Comparison of ENCODE assay signal across 11 mouse cellular contexts in the genomic region with DNA sequence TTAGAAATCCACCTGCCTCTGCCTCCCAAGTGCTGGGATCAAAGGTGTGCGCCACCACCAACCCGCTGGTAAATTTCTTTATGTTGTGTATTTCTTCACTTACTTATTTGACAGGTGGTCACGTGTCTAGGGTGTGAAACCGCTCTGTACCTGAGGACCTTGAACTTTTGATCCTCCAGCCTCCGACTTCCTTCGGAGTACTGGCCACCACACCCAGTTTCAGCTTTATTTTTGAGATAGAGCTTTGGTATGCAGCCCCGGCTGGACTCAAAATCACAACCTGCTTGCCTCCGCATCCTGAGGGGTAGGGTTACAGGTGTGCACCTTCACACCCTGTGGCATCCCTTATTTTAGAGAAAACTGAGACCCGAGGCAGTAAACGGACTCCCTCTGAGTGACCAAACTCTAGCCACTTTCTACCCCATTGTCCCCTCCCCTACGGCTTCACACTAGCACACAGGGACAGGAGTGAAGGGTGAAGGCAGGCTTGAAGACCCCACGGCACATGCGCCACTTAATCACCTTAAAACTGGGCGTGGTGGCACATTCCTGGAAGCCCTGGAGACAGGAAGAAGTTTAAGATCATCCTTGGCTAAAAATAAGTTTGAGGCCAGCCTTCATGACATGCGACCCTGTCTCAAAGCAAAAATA. TPM values are rescaled to one million over a fixed set of nuclear protein-coding genes. Genes with fewer than 3 reads are reported as not detected.
DNase-seq lines count a peak whose midpoint lies in the region; ATAC-seq and TF ChIP-seq lines count a peak whose summit lies in the region.
"Had no signal": no experiment of that assay in that cellular context is flagged by ENCODE, and none has a peak within 500 bp of the region (broad histone marks: within the 10 kb centered on the region; RNA-seq: fewer than 3 reads in every experiment).

No protein-coding gene starts in this region.

- H3K36me3 ChIP-seq in embryonic facial prominence, embryonic 14.5 days (ENCODE audit: control insufficient read depth, insufficient read depth, low read length): no peaks in the 10 kb centered on the region
- no peaks in the 10 kb centered on the region for H3K36me3 ChIP-seq in stomach, embryonic 16.5 days (ENCODE audit: control insufficient read depth, insufficient read depth, low read length)
- H3K36me3 ChIP-seq: heart, embryonic 15.5 days; liver, embryonic 15.5 days had no signal

- H3K4me2 ChIP-seq in embryonic facial prominence, embryonic 14.5 days (ENCODE audit: low read depth, low read length): peak overlapping the region; percentile 33; the same call in 1 of the 2 replicates
- peak overlapping the region; percentile 43 for H3K4me2 ChIP-seq in stomach, embryonic 16.5 days (ENCODE audit: low read depth, low read length)
- H3K4me2 ChIP-seq: liver, embryonic 15.5 days had no signal

- no peaks in the 10 kb centered on the region for H3K9me3 ChIP-seq in embryonic facial prominence, embryonic 14.5 days (ENCODE audit: control insufficient read depth, low read length)
- H3K9me3 ChIP-seq in stomach, embryonic 16.5 days (replicated peaks; ENCODE audit: control insufficient read depth, low read length): no peaks in the 10 kb centered on the region
- H3K9me3 ChIP-seq: heart, embryonic 15.5 days; liver, embryonic 15.5 days had no signal

- H3K27ac ChIP-seq in gastrocnemius, adult 2 months: peak overlapping the region; percentile 87
- no peak overlapping the region for H3K27ac ChIP-seq in embryonic facial prominence, embryonic 14.5 days (replicated peaks; ENCODE audit: low read depth, low read length)
- H3K27ac ChIP-seq in stomach, embryonic 16.5 days (ENCODE audit: low read length): peak overlapping the region; percentile 52; the same call in 1 of the 2 replicates
- H3K27ac ChIP-seq: heart, embryonic 15.5 days; liver, embryonic 15.5 days had no signal

- peak overlapping the region; percentile 72 for H3K4me3 ChIP-seq in gastrocnemius, adult 2 months
- no peak overlapping the region for H3K4me3 ChIP-seq in embryonic facial prominence, embryonic 14.5 days (ENCODE audit: low read depth, low read length)
- H3K4me3 ChIP-seq in stomach, embryonic 16.5 days (replicated peaks; ENCODE audit: low read length): no peak overlapping the region
- H3K4me3 ChIP-seq: heart, embryonic 15.5 days; liver, embryonic 15.5 days had no signal

- no peaks in the 10 kb centered on the region for H3K4me1 ChIP-seq in embryonic facial prominence, embryonic 14.5 days (ENCODE audit: control insufficient read depth, insufficient read depth, low read length)
- peaks cover 4% of the 10 kb centered on the region; the same call in 1 of the 2 replicates for H3K4me1 ChIP-seq in stomach, embryonic 16.5 days (ENCODE audit: control insufficient read depth, insufficient read depth, low read length)
- H3K4me1 ChIP-seq: heart, embryonic 15.5 days; liver, embryonic 15.5 days had no signal

- intact Hi-C loops in gastrocnemius, adult 2 months (cut with DNase I): no loop called here

- no peak overlapping the region for H3K9ac ChIP-seq in embryonic facial prominence, embryonic 14.5 days (ENCODE audit: low read depth, low read length)
- H3K9ac ChIP-seq in stomach, embryonic 16.5 days (ENCODE audit: low read length): no peak overlapping the region
- H3K9ac ChIP-seq: heart, embryonic 15.5 days; liver, embryonic 15.5 days had no signal

- 78% methylated on average over 15 of the region's 15 CpGs for WGBS in embryonic facial prominence, embryonic 14.5 days
- WGBS in stomach, embryonic 16.5 days: 65% methylated on average over 15 of the region's 15 CpGs

- H3K27me3 ChIP-seq in embryonic facial prominence, embryonic 14.5 days (replicated peaks; ENCODE audit: control insufficient read depth, insufficient read depth, low read length): no peaks in the 10 kb centered on the region
- H3K27me3 ChIP-seq in stomach, embryonic 16.5 days (ENCODE audit: control insufficient read depth, insufficient read depth, low read length): no peaks in the 10 kb centered on the region
- H3K27me3 ChIP-seq: heart, embryonic 15.5 days; liver, embryonic 15.5 days had no signal

- no peak for DNase-seq in gastrocnemius, adult 2 months
- no peak for DNase-seq in gastrocnemius, postnatal 25 days
- DNase-seq in lung, postnatal 25 days (ENCODE audit: low spot score): peak; percentile 11
- no peak for DNase-seq in lung, postnatal 14 days
- no peak for DNase-seq in embryonic facial prominence, embryonic 14.5 days (ENCODE audit: low spot score)
- DNase-seq in testis, postnatal 14 days (ENCODE audit: low spot score): no peak
- no peak for DNase-seq in urinary bladder, postnatal 14 days (ENCODE audit: low spot score)
- DNase-seq: cerebellum, adult 2 months had no signal

- TF ChIP-seq CTCF in gastrocnemius, adult 2 months (IDR thresholded peaks at IDR 0.05): no peak

- ATAC-seq in embryonic facial prominence, embryonic 14.5 days (ENCODE audit: low read depth): no peak
- ATAC-seq in stomach, embryonic 16.5 days (ENCODE audit: insufficient read depth, low FRiP score): peak; percentile 41; the same call in 1 of the 2 replicates

RNA-seq across cellular contexts. Expression of a gene that starts 33.3 kb away (rescaled TPM):
- total RNA-seq in gastrocnemius, adult 2 months (2021): 10 to 100 TPM; 31.1 to 32.6 TPM
- 10 to 100 TPM; 21.3 to 22.6 TPM for total RNA-seq in gastrocnemius, postnatal 25 days (2021)
- polyA plus RNA-seq in embryonic facial prominence, embryonic 14.5 days (2014; fragmentation: Nextera tagmentation; extraction: Ambion mirVana): 20.0 and 20.7 TPM in 2 replicates
- 10.6 and 14.2 TPM in 2 replicates for polyA plus RNA-seq in stomach, embryonic 16.5 days (2015; fragmentation: Nextera tagmentation; extraction: Ambion mirVana)
